Mouse (Mus musculus): ENCODE measurements at regions not wholly inside any gene's neighbourhood (a gene's known extent, or its start where the extent isn't known, plus 50 kb on each side); places are given as distances from the start of the nearest gene placed in this dataset.

DNA sequence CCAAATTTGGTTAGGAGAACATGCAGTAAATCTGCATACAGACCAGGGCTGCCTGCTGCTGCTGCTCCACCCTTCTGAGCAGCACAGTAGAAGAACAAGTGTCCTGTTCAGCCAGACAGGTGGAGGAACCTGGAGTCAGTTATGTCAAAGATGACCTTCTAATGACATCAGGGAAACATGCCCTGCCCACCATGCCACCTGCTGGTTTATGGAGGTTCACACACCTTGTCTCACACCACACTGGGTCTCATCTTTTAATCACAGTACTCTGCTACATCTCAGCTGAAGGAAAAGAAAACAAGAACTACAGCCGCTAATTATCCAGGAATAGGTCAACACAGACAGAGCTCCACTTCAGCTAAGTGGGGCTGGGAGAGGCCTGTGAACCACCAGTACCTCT is 159.0 kb upstream of the Gas1 start:
- TF ChIP-seq CTCF (IDR thresholded peaks at IDR 0.05; ENCODE audit: low read depth) (peak; percentile 31), EP300 (IDR thresholded peaks at IDR 0.05; ENCODE audit: low read depth) (no peak)

Measured in liver, postnatal 0 days (tissue).